Mouse (Mus musculus) heart, postnatal 0 days (tissue): ENCODE results near the gene Catsperd. TPM values are rescaled to one million over a fixed set of nuclear protein-coding genes. Genes with fewer than 3 reads are reported as not detected.

Experiments
- ATAC-seq: fragments of 200-750 bp; cut with Nextera tagmentation; 2 replicates; pipeline ENCODE4 v1.8.0; 2017; ENCODE audit warnings: low read depth, moderate number of reproducible peaks, moderate library complexity; ENCODE audit not compliant: insufficient read depth
- DNase-seq: peaks from one replicate; pipeline ENCODE4 v3.0.0-alpha.2; 2016; ENCODE audit warnings: low spot score
- H3K27ac ChIP-seq: fragments of 300-500 bp; sonication (generic); 2 replicates; pipeline ENCODE4 v1.5.1; 2014; ENCODE audit warnings: low read depth, mild to moderate bottlenecking
- H3K27me3 ChIP-seq: fragments of 300-500 bp; sonication (generic); 2 replicates; pipeline ENCODE4 v1.6.1; 2014; ENCODE audit warnings: low read length, mixed read lengths; ENCODE audit not compliant: control insufficient read depth, insufficient read depth
- H3K36me3 ChIP-seq: fragments of 300-500 bp; sonication (generic); replicated peaks from 2 replicates; pipeline ENCODE4 v1.6.1; 2014; ENCODE audit warnings: low read length, mixed read lengths; ENCODE audit not compliant: control insufficient read depth, insufficient read depth
- H3K4me1 ChIP-seq: fragments of 300-500 bp; sonication (generic); 2 replicates; pipeline ENCODE4 v1.6.1; 2014; ENCODE audit warnings: antibody characterized with exemption; ENCODE audit not compliant: control insufficient read depth, insufficient read depth
- H3K4me2 ChIP-seq: fragments of 300-500 bp; sonication (generic); 2 replicates; pipeline ENCODE4 v1.6.1; 2014; ENCODE audit warnings: low read depth, mild to moderate bottlenecking, low read length, moderate library complexity
- H3K4me3 ChIP-seq: fragments of 300-500 bp; sonication (generic); 2 replicates; pipeline ENCODE4 v1.5.1; 2014; ENCODE audit warnings: low read depth, low read length
- H3K9ac ChIP-seq: fragments of 300-500 bp; sonication (generic); replicated peaks from 2 replicates; pipeline ENCODE4 v1.6.1; 2014; ENCODE audit warnings: low read depth, low read length, mixed read lengths
- H3K9me3 ChIP-seq: fragments of 300-500 bp; sonication (generic); replicated peaks from 2 replicates; pipeline ENCODE4 v1.6.1; 2016; ENCODE audit warnings: low read length; ENCODE audit not compliant: control insufficient read depth
- CTCF ChIP-seq: IDR thresholded peaks from 2 replicates; pipeline ENCODE4 v1.5.1; 2016; ENCODE audit warnings: antibody characterized with exemption, control low read depth, low read depth
- EP300 ChIP-seq: IDR thresholded peaks from 2 replicates; pipeline ENCODE4 v1.6.1; 2016; ENCODE audit warnings: antibody characterized with exemption, low read depth
- WGBS: fragments of 180-500 bp; shearing (Covaris S2); extraction: QIAGEN DNeasy Blood & Tissue Kit; methylation state at CpG from one replicate; pipeline ENCODE4 v1.1.7; 2014; 5-methylcytosine and 5-hydroxymethylcytosine counted together
- polyA plus RNA-seq: library from polyadenylated mRNA; unstranded; fragments of >200 nt; fragmentation: Nextera tagmentation; extraction: Ambion mirVana; gene quantifications from 2 replicates; pipeline ENCODE4 v1.2.1, GENCODE M21; 2015
- total RNA-seq: library from RNA; depleted of rRNA; stranded (reverse); fragments of >200 nt; gene quantifications from 2 replicates; pipeline ENCODE4 v1.2.3, GENCODE M21; 2014; ENCODE audit warnings: low replicate concordance

Gene Catsperd
- total and polyA plus RNA-seq, 2 experiments from 2014 or later = 0.20 TPM; not detected in 1

GRCm38 (mm10) chr17:56614391-56615135, 13.4 kb upstream of the Catsperd start:
- Histone ChIP-seq H3K4me3 (peak overlapping the region; percentile 84), H3K36me3 (peaks cover 49% of the 10 kb centered on the region), H3K4me2 (peak overlapping the region; percentile 81), H3K4me1 (peaks cover 13% of the 10 kb centered on the region), H3K9me3 (no peaks in the 10 kb centered on the region), H3K27me3 (no peaks in the 10 kb centered on the region), H3K9ac (peak overlapping the region; percentile 90), H3K27ac (peak overlapping the region; percentile 87)
- no peak for DNase-seq
- TF ChIP-seq CTCF (no peak), EP300 (no peak)
- WGBS = 24% methylated on average over 14 of the region's 14 CpGs
- no peak for ATAC-seq

GRCm38 (mm10) chr17:56615136-56615784, 12.7 kb upstream of the Catsperd start:
- Histone ChIP-seq H3K4me2 (no peak overlapping the region), H3K4me3 (no peak overlapping the region)
- whole genome bisulfite sequencing = 79% methylated on average over 11 of the region's 11 CpGs

GRCm38 (mm10) chr17:56615792-56616191, 12.2 kb upstream of the Catsperd start:
- 81% methylated on average over 4 of the region's 4 CpGs for WGBS
- H3K27ac ChIP-seq = no peak overlapping the region
- H3K9ac ChIP-seq = no peak overlapping the region
- H3K9me3 ChIP-seq = no peaks in the 10 kb centered on the region
- no peaks in the 10 kb centered on the region for H3K27me3 ChIP-seq
- no peak for ATAC-seq
- TF ChIP-seq CTCF (no peak), EP300 (no peak)
- H3K4me3 ChIP-seq = no peak overlapping the region
- no peak for DNase-seq
- H3K36me3 ChIP-seq = peaks cover 62% of the 10 kb centered on the region
- no peak overlapping the region for H3K4me2 ChIP-seq
- H3K4me1 ChIP-seq = peaks cover 8% of the 10 kb centered on the region

More at GRCm38 (mm10) chr17:56615136-56615784, 12.7 kb upstream of the Catsperd start:
- H3K27me3 ChIP-seq = no peaks in the 10 kb centered on the region
- ATAC-seq (no peak), DNase-seq (no peak)
- H3K36me3 ChIP-seq = peaks cover 56% of the 10 kb centered on the region
- no peaks in the 10 kb centered on the region for H3K9me3 ChIP-seq
- no peak for TF ChIP-seq EP300
- 0 out of 2 replicates have a peak overlapping the region, but pooled peaks have one; percentile 90 for H3K9ac ChIP-seq
- H3K27ac ChIP-seq = no peak overlapping the region
- peaks cover 10% of the 10 kb centered on the region for H3K4me1 ChIP-seq

- no peak overlapping the region for H3K4me2 ChIP-seq
- H3K4me1 ChIP-seq = peaks cover 8% of the 10 kb centered on the region
- no peak overlapping the region for H3K27ac ChIP-seq
- no peak for DNase-seq
- H3K9me3 ChIP-seq = no peaks in the 10 kb centered on the region
- no peak overlapping the region for H3K9ac ChIP-seq
- no peak for TF ChIP-seq CTCF
- TF ChIP-seq EP300 = no peak
- no peak overlapping the region for H3K4me3 ChIP-seq
- ATAC-seq = no peak
- H3K36me3 ChIP-seq = peaks cover 67% of the 10 kb centered on the region
- 70% methylated on average over 3 of the region's 3 CpGs for WGBS
- H3K27me3 ChIP-seq = no peaks in the 10 kb centered on the region
Observed at GRCm38 (mm10) chr17:56616725-56617124, 11.2 kb upstream of the Catsperd start.

GRCm38 (mm10) chr17:56617628-56618027, 10.3 kb upstream of the Catsperd start:
- no peak for TF ChIP-seq EP300
- Histone ChIP-seq H3K4me3 (no peak overlapping the region), H3K9ac (no peak overlapping the region), H3K4me2 (no peak overlapping the region), H3K4me1 (peaks cover 8% of the 10 kb centered on the region), H3K9me3 (no peaks in the 10 kb centered on the region), H3K36me3 (peaks cover 76% of the 10 kb centered on the region), H3K27me3 (no peaks in the 10 kb centered on the region), H3K27ac (no peak overlapping the region)
- WGBS = 92% methylated on average over 8 of the region's 8 CpGs
- DNase-seq (no peak), ATAC-seq (no peak)
